Mouse (Mus musculus): ENCODE measurements around the gene Homez. TPM values are rescaled to one million over a fixed set of nuclear protein-coding genes. Genes with fewer than 3 reads are reported as not detected.

Gene Homez
- 7.2 and 7.3 TPM in 2 replicates for polyA plus RNA-seq (2021; fragmentation: Nextera tagmentation)
- long read RNA-seq, experiment 1, full-length matches to known transcripts = 2 of 6 reads
- long read RNA-seq, experiment 1, partial matches to known transcripts = 0 of 6 reads
- long read RNA-seq, experiment 1, other reads (novel, unspliced or antisense) = 4 of 6 reads
- long read RNA-seq, experiment 2, full-length matches to known transcripts = 50 of 61 reads
- long read RNA-seq, experiment 2, partial matches to known transcripts = 0 of 61 reads
- long read RNA-seq, experiment 2, other reads (novel, unspliced or antisense) = 11 of 61 reads

DNA sequence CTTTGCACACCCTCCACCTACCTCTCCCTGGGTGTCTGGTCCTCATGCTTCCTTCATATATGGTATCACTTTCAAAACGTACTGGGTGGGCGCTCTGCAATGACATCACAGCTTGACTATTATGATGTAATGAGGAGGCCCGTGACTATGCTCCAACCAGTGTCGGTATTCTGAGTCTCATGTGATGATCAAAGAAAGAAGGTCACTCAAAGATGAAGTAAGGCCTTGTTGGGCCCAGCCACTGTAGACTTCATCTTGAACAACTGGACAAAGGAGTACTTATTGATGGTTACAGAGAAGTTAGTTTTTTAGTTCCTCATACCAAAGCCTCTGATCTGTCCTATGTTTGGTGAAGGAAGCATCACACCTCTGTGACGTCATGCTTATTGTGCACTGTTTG, at the start of gene Homez:
Gene Homez (minus strand): TSS at position 101 of the 400 bp plus-strand sequence.

DNA sequence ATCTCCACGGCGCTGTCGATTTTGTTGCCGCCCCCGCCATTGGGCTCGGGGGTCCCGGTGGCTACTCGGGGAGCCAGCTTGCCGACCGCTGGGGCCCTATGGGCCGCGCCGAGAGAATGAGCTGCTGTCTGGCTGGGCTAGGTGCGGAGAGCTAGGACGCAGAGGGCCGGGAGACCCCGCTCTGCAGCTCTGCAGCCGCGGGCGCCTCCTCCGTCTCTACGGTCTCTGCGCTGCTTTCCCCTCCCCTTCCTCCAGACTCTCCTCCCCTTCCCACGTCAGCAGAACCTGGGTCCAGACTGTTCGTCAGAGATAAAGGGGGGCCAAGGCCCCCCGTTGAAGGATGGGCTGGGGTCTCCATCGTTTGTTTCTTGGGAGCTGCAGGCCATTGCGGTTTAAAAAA, 42.1 kb upstream of the Homez start, which contains the start of gene Slc22a17:
Gene Slc22a17 (minus strand): TSS at position 247 of the 400 bp plus-strand sequence.

DNA sequence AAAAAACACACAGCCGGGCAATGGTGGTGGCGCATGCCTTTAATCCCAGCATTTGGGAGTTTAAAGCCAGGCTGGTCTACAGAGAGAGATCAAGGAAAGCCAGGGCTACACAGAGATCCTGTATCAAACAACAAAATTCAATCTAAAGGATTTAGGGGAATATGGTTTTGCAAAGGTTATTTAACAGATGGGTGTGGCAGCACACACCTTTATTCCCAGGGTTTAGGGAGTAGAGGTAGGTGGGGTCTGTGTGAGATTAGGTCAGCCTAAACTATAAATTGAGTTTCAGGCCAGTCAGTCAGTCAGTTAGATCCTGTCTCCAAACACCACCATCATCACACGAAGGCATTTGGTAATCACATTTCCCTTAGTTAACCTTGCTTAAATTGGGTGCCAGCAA, 21.4 kb upstream of the Homez start, which contains the start of gene Pabpn1:
Gene Pabpn1 (plus strand): TSS at position 301 of the 400 bp plus-strand sequence.

DNA sequence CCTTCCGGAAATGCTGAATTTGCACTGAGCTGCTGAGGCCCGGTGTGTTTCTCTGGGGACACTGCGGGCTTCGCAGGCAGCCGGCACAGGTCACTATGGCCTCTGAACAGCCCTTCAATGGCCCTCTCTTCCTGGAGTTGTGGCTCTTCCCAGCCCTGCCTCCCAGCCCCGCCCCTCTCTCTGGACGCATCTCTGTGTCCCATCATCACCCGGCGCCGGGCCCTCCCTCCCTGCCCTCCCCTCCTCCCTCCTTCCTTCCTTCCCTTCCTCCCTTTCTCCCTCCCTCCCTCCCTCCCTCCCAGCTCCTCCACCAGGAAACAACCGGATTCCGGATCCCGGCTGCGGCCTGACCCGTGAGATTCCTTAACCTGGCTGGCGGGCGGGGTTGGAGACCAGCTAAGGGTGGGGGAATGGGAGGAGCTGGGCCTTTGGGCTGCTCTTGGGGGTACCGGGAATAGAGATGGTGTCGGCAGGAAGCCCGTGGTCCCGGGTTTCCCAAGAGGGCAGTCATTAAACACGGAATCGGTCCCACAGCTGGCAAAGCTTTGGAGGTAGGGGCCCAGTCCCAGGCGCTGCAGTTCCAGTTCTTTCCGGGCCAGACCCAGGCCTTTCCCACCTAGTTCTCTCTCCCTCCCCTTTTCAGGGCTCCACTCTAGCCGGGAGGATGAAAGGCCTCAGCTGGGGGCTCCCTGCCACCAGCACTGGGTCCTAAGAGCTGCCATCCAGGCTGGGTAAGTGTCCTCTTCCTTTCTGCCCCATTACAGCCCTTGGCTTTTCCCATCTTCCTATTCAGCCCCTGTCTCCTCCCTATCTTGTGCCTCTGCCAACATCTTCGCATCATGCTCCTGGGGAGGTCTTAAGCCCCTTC, 12.6 kb upstream of the Homez start, which contains the start of the genes Bcl2l2 and Gm20521:
Gene Bcl2l2 (plus strand): TSS at position 224 of the 868 bp plus-strand sequence.
Gene Gm20521 (plus strand): TSS at position 288 of the 868 bp plus-strand sequence.

DNA sequence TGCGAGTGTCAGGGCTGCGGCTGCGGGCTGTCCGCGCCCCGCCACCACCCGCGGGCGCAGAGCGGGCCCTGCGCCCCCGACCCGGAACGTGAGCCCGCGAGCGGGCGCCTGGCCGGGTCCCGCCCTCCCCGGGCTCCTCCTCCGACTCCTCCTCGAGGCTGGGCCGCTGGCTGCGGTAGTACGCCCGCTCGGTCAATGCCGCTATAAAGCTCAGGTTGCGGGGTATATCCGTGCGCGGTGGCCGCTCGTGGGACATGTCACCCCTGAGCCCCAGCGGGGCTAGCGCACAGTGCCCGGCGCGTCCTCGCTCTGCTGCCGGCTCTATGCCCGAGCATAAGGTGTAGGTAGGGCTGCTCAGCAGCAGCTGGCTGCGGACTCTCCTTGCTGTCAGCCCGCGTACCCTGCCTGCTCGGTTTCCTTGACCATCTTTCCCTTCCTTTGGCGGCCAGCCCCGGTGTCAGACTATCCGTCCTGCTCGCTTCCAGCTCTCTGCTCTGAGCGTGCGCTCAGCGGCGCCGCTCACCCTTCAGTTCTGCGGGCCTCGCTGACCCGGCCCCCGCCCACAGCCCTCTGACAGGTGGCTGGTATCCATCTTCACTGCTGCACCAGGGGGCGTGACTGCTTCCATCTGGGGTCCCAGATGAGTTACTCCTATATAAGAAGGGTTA, 6.4 kb upstream of the Homez start, which contains the start of gene Ppp1r3e:
Gene Ppp1r3e (minus strand): TSS at position 503 of the 668 bp plus-strand sequence.

DNA sequence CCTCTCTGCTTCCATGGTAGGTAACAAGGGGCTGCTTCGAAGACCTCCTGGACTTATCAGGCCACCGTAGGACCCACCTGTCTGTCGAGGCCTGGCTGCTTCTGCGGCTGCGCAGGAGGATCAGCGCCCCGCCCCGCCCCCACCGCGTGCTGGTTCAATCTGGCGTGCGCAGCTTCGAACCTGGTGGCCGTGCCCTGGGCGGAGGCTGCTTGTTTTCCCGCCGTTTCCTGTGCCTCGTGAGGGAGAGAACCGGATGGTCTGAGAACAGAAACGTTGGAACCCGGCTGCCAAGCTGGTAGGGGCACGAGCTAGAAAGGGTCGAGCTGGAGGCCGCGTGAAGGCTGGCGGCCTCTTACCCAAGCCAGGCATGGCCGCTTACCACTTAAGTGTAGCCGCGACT, 56.8 kb downstream of the Homez start, which contains the start of gene Rnf212b:
Gene Rnf212b (plus strand): TSS at position 151 of the 400 bp plus-strand sequence.

Other genes starting within 250 kb of the Homez start
- 0.05 and 0.16 TPM in 2 replicates for gene Psmb11, start 249.5 kb downstream of the Homez start, polyA plus RNA-seq (2021; fragmentation: Nextera tagmentation)
- gene Gm17606, start 230.0 kb downstream of the Homez start, polyA plus RNA-seq (2021; fragmentation: Nextera tagmentation) = not detected in 2 replicates
- 0.85 and 1.1 TPM in 2 replicates for gene Cdh24, start 229.6 kb downstream of the Homez start, polyA plus RNA-seq (2021; fragmentation: Nextera tagmentation)
- gene 1700123O20Rik, start 184.7 kb downstream of the Homez start, polyA plus RNA-seq (2021; fragmentation: Nextera tagmentation) = 45.3 and 57.3 TPM in 2 replicates
- gene Acin1, start 184.0 kb downstream of the Homez start, polyA plus RNA-seq (2021; fragmentation: Nextera tagmentation) = 33.5 and 35.4 TPM in 2 replicates
- 0.05 TPM in 1 of 2 replicates, not detected in the other for gene Gm29776, start 172.1 kb downstream of the Homez start, polyA plus RNA-seq (2021; fragmentation: Nextera tagmentation)
- not detected in 2 replicates for gene Cebpe, start 158.8 kb downstream of the Homez start, polyA plus RNA-seq (2021; fragmentation: Nextera tagmentation)
- gene Slc7a8, start 89.0 kb downstream of the Homez start, polyA plus RNA-seq (2021; fragmentation: Nextera tagmentation) = 24.6 and 27.1 TPM in 2 replicates
- not detected in 2 replicates for gene Rnf212b, start 56.8 kb downstream of the Homez start, polyA plus RNA-seq (2021; fragmentation: Nextera tagmentation)
- 5.0 and 6.8 TPM in 2 replicates for gene Ppp1r3e, start 6.6 kb upstream of the Homez start, polyA plus RNA-seq (2021; fragmentation: Nextera tagmentation)
- gene Bcl2l2, start 12.4 kb upstream of the Homez start, polyA plus RNA-seq (2021; fragmentation: Nextera tagmentation) = 5.8 TPM in 2 replicates
- not detected in 2 replicates for gene Gm20521, start 12.5 kb upstream of the Homez start, polyA plus RNA-seq (2021; fragmentation: Nextera tagmentation)
- gene Pabpn1, start 21.5 kb upstream of the Homez start, polyA plus RNA-seq (2021; fragmentation: Nextera tagmentation) = 15.8 and 16.7 TPM in 2 replicates
- 142 and 162 TPM in 2 replicates for gene Slc22a17, start 42.2 kb upstream of the Homez start, polyA plus RNA-seq (2021; fragmentation: Nextera tagmentation)
- 2.9 and 3.2 TPM in 2 replicates for gene Efs, start 55.2 kb upstream of the Homez start, polyA plus RNA-seq (2021; fragmentation: Nextera tagmentation)
- gene Il25, start 61.7 kb upstream of the Homez start, polyA plus RNA-seq (2021; fragmentation: Nextera tagmentation) = 0.35 and 0.73 TPM in 2 replicates
- 137 and 147 TPM in 2 replicates for gene Cmtm5, start 65.3 kb upstream of the Homez start, polyA plus RNA-seq (2021; fragmentation: Nextera tagmentation)
- 1.9 and 4.0 TPM in 2 replicates for gene Myh6, start 96.0 kb upstream of the Homez start, polyA plus RNA-seq (2021; fragmentation: Nextera tagmentation)
- gene Gm17428, start 106.0 kb upstream of the Homez start, polyA plus RNA-seq (2021; fragmentation: Nextera tagmentation) = not detected in 2 replicates
- 26.7 and 28.7 TPM in 2 replicates for gene Myh7, start 123.7 kb upstream of the Homez start, polyA plus RNA-seq (2021; fragmentation: Nextera tagmentation)
- 68.5 and 69.0 TPM in 2 replicates for gene Ngdn, start 144.5 kb upstream of the Homez start, polyA plus RNA-seq (2021; fragmentation: Nextera tagmentation)
- 4.2 and 4.6 TPM in 2 replicates for gene Zfhx2, start 221.4 kb upstream of the Homez start, polyA plus RNA-seq (2021; fragmentation: Nextera tagmentation)
- 14.7 and 14.9 TPM in 2 replicates for gene Thtpa, start 223.8 kb upstream of the Homez start, polyA plus RNA-seq (2021; fragmentation: Nextera tagmentation)
- gene Ap1g2, start 235.6 kb upstream of the Homez start, polyA plus RNA-seq (2021; fragmentation: Nextera tagmentation) = 0.68 and 0.72 TPM in 2 replicates
- 35.2 and 35.4 TPM in 2 replicates for gene Jph4, start 246.0 kb upstream of the Homez start, polyA plus RNA-seq (2021; fragmentation: Nextera tagmentation)